Comparison of ENCODE assay signal across 12 mouse cellular contexts in the genomic region with DNA sequence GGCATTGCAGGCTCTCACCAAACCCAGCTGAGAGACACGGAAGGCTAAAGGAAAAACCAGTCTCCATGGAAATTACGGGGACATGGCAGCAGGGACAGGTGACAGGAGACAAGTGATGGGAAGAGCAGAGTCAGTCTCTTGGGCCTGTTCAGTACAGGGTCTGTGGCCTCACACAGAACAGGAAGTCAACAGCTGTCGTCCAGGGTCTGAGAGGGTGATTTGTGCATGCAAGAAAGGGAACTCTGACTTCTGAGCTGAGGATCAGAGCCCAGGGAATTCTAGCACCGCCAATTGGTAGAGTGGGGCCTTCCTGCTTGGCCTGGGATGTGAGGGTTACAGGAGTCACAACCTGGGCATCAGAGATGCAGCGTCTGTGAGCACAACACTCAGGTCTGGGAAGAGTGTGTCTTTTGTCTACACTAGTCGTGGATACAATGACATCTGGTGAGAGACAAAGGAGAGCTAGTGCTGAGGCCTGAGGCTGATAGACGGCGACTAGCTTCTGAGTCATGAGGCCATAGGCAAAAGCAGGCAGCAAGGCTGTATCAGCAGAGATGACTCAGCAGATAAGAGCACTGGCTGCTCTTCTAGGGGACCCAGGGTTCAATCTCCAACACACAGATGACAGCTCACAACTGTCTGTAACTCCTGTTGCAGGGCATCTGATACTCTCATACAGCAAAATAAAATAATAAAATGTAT. TPM values are rescaled to one million over a fixed set of nuclear protein-coding genes. Genes with fewer than 3 reads are reported as not detected.
DNase-seq lines count a peak whose midpoint lies in the region; ATAC-seq and TF ChIP-seq lines count a peak whose summit lies in the region.
"Had no signal": no experiment of that assay in that cellular context is flagged by ENCODE, and none has a peak within 500 bp of the region (broad histone marks: within the 10 kb centered on the region; RNA-seq: fewer than 3 reads in every experiment).

No protein-coding gene starts in this region.

- peak; percentile 87 for DNase-seq in 3T3-L1 (ENCODE audit: low read depth, low spot score)
- peak; percentile 29 for DNase-seq in c-Kit-negative CD71-positive TER-119-positive erythroid progenitor cells, embryonic 14.5 days (ENCODE audit: low read depth, low spot score)
- no peak for DNase-seq in kidney, postnatal 10 days
- DNase-seq in gastrocnemius, postnatal 14 days = no peak
- DNase-seq in midbrain, postnatal 0 days (ENCODE audit: low spot score) = no peak
- DNase-seq: cerebellum, postnatal 36 days; heart, adult 18-20 months had no signal

- H3K4me2 ChIP-seq in liver, embryonic 12.5 days = peak overlapping the region; percentile 25
- H3K4me2 ChIP-seq in midbrain, postnatal 0 days (ENCODE audit: low read depth, low read length, poor library complexity, severe bottlenecking) = no peak overlapping the region
- H3K4me2 ChIP-seq: hindbrain, embryonic 14.5 days; lung, embryonic 15.5 days had no signal

- WGBS in liver, embryonic 12.5 days (ENCODE audit: insufficient replicate concordance) = 33% methylated on average over 8 of the region's 8 CpGs
- 76% methylated on average over 8 of the region's 8 CpGs for WGBS in midbrain, postnatal 0 days

- peaks cover 4% of the 10 kb centered on the region for H3K4me1 ChIP-seq in ES-Bruce4 (ENCODE audit: control insufficient read depth, insufficient read depth, low read length)
- peaks cover 32% of the 10 kb centered on the region for H3K4me1 ChIP-seq in liver, embryonic 12.5 days
- H3K4me1 ChIP-seq in midbrain, postnatal 0 days (ENCODE audit: insufficient read depth, low read length) = no peaks in the 10 kb centered on the region
- H3K4me1 ChIP-seq: lung, embryonic 15.5 days had no signal

- no peaks in the 10 kb centered on the region for H3K9me3 ChIP-seq in ES-Bruce4 (replicated peaks; ENCODE audit: control insufficient read depth, insufficient read depth, low read length, poor library complexity, severe bottlenecking)
- no peaks in the 10 kb centered on the region for H3K9me3 ChIP-seq in liver, embryonic 12.5 days (replicated peaks)
- H3K9me3 ChIP-seq in midbrain, postnatal 0 days (ENCODE audit: low read length) = no peaks in the 10 kb centered on the region
- H3K9me3 ChIP-seq: forebrain, embryonic 10.5 days; lung, embryonic 15.5 days had no signal

- ATAC-seq in liver, embryonic 12.5 days = peak; percentile 82
- ATAC-seq in midbrain, postnatal 0 days (ENCODE audit: low FRiP score) = no peak

- no peak overlapping the region for H3K9ac ChIP-seq in ES-Bruce4 (ENCODE audit: low read depth, poor library complexity, severe bottlenecking)
- H3K9ac ChIP-seq in liver, embryonic 12.5 days = peak overlapping the region; percentile 40; the same call in 1 of the 2 replicates
- H3K9ac ChIP-seq in midbrain, postnatal 0 days (replicated peaks; ENCODE audit: low read length, poor library complexity, severe bottlenecking) = no peak overlapping the region
- H3K9ac ChIP-seq: hindbrain, embryonic 14.5 days; lung, embryonic 15.5 days had no signal

- TF ChIP-seq CTCF in ES-Bruce4 (IDR thresholded peaks at IDR 0.05; ENCODE audit: low read depth, low read length) = no peak
- no peak for TF ChIP-seq CTCF in midbrain, postnatal 0 days (IDR thresholded peaks at IDR 0.05)

- H3K27ac ChIP-seq in ES-Bruce4 (ENCODE audit: insufficient read depth, low read length) = peak overlapping the region; percentile 38
- peak overlapping the region; percentile 67 for H3K27ac ChIP-seq in liver, embryonic 12.5 days
- H3K27ac ChIP-seq in midbrain, postnatal 0 days (ENCODE audit: low read depth, low read length) = no peak overlapping the region
- H3K27ac ChIP-seq: forebrain, embryonic 10.5 days; hindbrain, embryonic 14.5 days; lung, embryonic 15.5 days had no signal

- intact Hi-C loops in gastrocnemius, postnatal 14 days (cut with DNase I; ENCODE audit: low total_unique reads) = no loop called here

- TF ChIP-seq POLR2A in ES-Bruce4 (IDR thresholded peaks at IDR 0.05; ENCODE audit: insufficient read depth, low read length) = no peak

- H3K27me3 ChIP-seq in ES-Bruce4 (ENCODE audit: control insufficient read depth, insufficient read depth, low read length, poor library complexity, severe bottlenecking) = no peaks in the 10 kb centered on the region
- H3K27me3 ChIP-seq in liver, embryonic 12.5 days (replicated peaks) = no peaks in the 10 kb centered on the region
- no peaks in the 10 kb centered on the region for H3K27me3 ChIP-seq in midbrain, postnatal 0 days (ENCODE audit: insufficient read depth, low read length)
- H3K27me3 ChIP-seq: lung, embryonic 15.5 days had no signal

- H3K36me3 ChIP-seq in ES-Bruce4 (ENCODE audit: control insufficient read depth, insufficient read depth, low read length, poor library complexity, severe bottlenecking) = peaks cover 7% of the 10 kb centered on the region; the same call in 1 of the 2 replicates
- peaks cover 57% of the 10 kb centered on the region for H3K36me3 ChIP-seq in liver, embryonic 12.5 days
- H3K36me3 ChIP-seq in midbrain, postnatal 0 days (ENCODE audit: insufficient read depth, low read length) = peaks cover 44% of the 10 kb centered on the region

- TF ChIP-seq EP300 in ES-Bruce4 (IDR thresholded peaks at IDR 0.05; ENCODE audit: insufficient read depth, low read depth, low read length) = peak; percentile 80; the same call in 1 of the 2 replicates

- no peak overlapping the region for H3K4me3 ChIP-seq in ES-Bruce4 (ENCODE audit: low read depth, low read length)
- no peak overlapping the region for H3K4me3 ChIP-seq in liver, embryonic 12.5 days
- H3K4me3 ChIP-seq in midbrain, postnatal 0 days (ENCODE audit: low read depth, low read length) = no peak overlapping the region
- H3K4me3 ChIP-seq: forebrain, embryonic 10.5 days; lung, embryonic 15.5 days had no signal

RNA-seq across cellular contexts. Expression of gene Aqp7, which starts 21.7 kb away (rescaled TPM):
- polyA plus RNA-seq in ES-Bruce4 (2011; ENCODE audit: insufficient read depth, insufficient read length, low read depth, missing spikeins) = not detected in 2 replicates
- 1.3 and 1.8 TPM in 2 replicates for polyA plus RNA-seq in liver, embryonic 12.5 days (2016; fragmentation: Nextera tagmentation; extraction: Ambion mirVana)
- total RNA-seq in gastrocnemius, postnatal 14 days (2021) = 10 to 100 TPM; 11.4 to 14.5 TPM
- total RNA-seq in midbrain, postnatal 0 days (2014; rRNA removed) = not detected in 2 replicates
- polyA plus RNA-seq in midbrain, postnatal 0 days (2015; fragmentation: Nextera tagmentation; extraction: Ambion mirVana) = not detected in 2 replicates
- polyA plus RNA-seq: hindbrain, embryonic 14.5 days; lung, embryonic 15.5 days had no signal

RNA-seq across cellular contexts. Expression of gene Nfx1, which starts 55.5 kb away (rescaled TPM):
- 97.6 and 104 TPM in 2 replicates for polyA plus RNA-seq in ES-Bruce4 (2011; ENCODE audit: insufficient read depth, insufficient read length, low read depth, missing spikeins)
- 53.5 and 55.7 TPM in 2 replicates for polyA plus RNA-seq in liver, embryonic 12.5 days (2016; fragmentation: Nextera tagmentation; extraction: Ambion mirVana)
- total RNA-seq in gastrocnemius, postnatal 14 days (2021) = 10 to 100 TPM; 18.3 to 18.9 TPM
- total RNA-seq in midbrain, postnatal 0 days (2014; rRNA removed) = 63.1 and 74.4 TPM in 2 replicates
- polyA plus RNA-seq in midbrain, postnatal 0 days (2015; fragmentation: Nextera tagmentation; extraction: Ambion mirVana) = 70.6 and 76.3 TPM in 2 replicates

Comparison
In these comparisons a context has a peak if more than half of its experiments do, and no peak if none do; other contexts are left out.
1. DNase-seq: peak in 3T3-L1 (single experiment) and c-Kit-negative CD71-positive TER-119-positive erythroid progenitor cells, embryonic 14.5 days (single experiment); none in kidney, postnatal 10 days (single experiment), gastrocnemius, postnatal 14 days (single experiment) and midbrain, postnatal 0 days (single experiment).